Mouse (Mus musculus) neural tube, embryonic 13.5 days (tissue): Measurements from ENCODE around the gene Gadd45gip1. TPM values are rescaled to one million over a fixed set of nuclear protein-coding genes. Genes with fewer than 3 reads are reported as not detected.
A peak's percentile ranks its signal among the peaks of the same experiment; 100 is the strongest.
"Not testable (repeated sequence)": the region's sequence is repeated elsewhere in the genome, so short reads cannot be mapped to it uniquely, and the experiment has no call there.

Experiments used
- ATAC-seq: fragments of 200-750 bp; cut with Nextera tagmentation; 2 replicates; pipeline ENCODE4 v1.8.0; 2017; ENCODE audit warnings: low read depth, mild to moderate bottlenecking, moderate TSS enrichment, moderate library complexity
- H3K27ac ChIP-seq: fragments of 300-500 bp; sonication (generic); replicated peaks from 2 replicates; pipeline ENCODE4 v1.5.1; 2015; ENCODE audit warnings: moderate library complexity, mild to moderate bottlenecking, inconsistent platforms
- H3K27me3 ChIP-seq: fragments of 300-500 bp; sonication (generic); 2 replicates; pipeline ENCODE4 v1.6.1; 2015; ENCODE audit warnings: mild to moderate bottlenecking, inconsistent platforms
- H3K36me3 ChIP-seq: fragments of 300-500 bp; sonication (generic); 2 replicates; pipeline ENCODE4 v1.6.1; 2015; ENCODE audit warnings: mild to moderate bottlenecking, inconsistent platforms
- H3K4me1 ChIP-seq: fragments of 300-500 bp; sonication (generic); replicated peaks from 2 replicates; pipeline ENCODE4 v1.6.1; 2015; ENCODE audit warnings: inconsistent platforms
- H3K4me2 ChIP-seq: fragments of 300-500 bp; sonication (generic); 2 replicates; pipeline ENCODE4 v1.6.1; 2015; ENCODE audit warnings: inconsistent platforms, mild to moderate bottlenecking, moderate library complexity
- H3K4me3 ChIP-seq: fragments of 300-500 bp; sonication (generic); 2 replicates; pipeline ENCODE4 v1.5.1; 2015; ENCODE audit warnings: mild to moderate bottlenecking, inconsistent platforms
- H3K9ac ChIP-seq: fragments of 300-500 bp; sonication (generic); 2 replicates; pipeline ENCODE4 v1.6.1; 2015; ENCODE audit warnings: moderate library complexity, mild to moderate bottlenecking, inconsistent platforms
- H3K9me3 ChIP-seq: fragments of 300-500 bp; sonication (generic); 2 replicates; pipeline ENCODE4 v1.6.1; 2016; ENCODE audit warnings: inconsistent platforms
- WGBS: fragments of 180-500 bp; shearing (Covaris S2); methylation state at CpG from one replicate; pipeline ENCODE4 v1.1.7; 2015; 5-methylcytosine and 5-hydroxymethylcytosine counted together
- polyA plus RNA-seq: library from polyadenylated mRNA; unstranded; fragments of >200 nt; fragmentation: Nextera tagmentation; extraction: Ambion mirVana; gene quantifications from 2 replicates; pipeline ENCODE4 v1.2.1, GENCODE M21; 2015

The Gadd45gip1 gene
- polyA plus RNA-seq, 1 experiment from 2014 or later: 39.8 TPM

GRCm38 (mm10) chr8:84814555-84815441, 16.5 kb upstream of the Gadd45gip1 start:
- WGBS: 40% methylated on average over 19 of the region's 19 CpGs
- Histone ChIP-seq H3K4me3 (no peak overlapping the region), H3K27me3 (peaks cover 13% of the 10 kb centered on the region), H3K9ac (peak overlapping the region; percentile 53), H3K4me2 (peak overlapping the region; percentile 10), H3K9me3 (no peaks in the 10 kb centered on the region), H3K27ac (peak overlapping the region; percentile 83), H3K4me1 (peaks cover 53% of the 10 kb centered on the region), H3K36me3 (no peaks in the 10 kb centered on the region)
- ATAC-seq: peak; percentile 51

GRCm38 (mm10) chr8:84815547-84815946, 15.8 kb upstream of the Gadd45gip1 start:
- 11% methylated on average over 9 of the region's 9 CpGs for WGBS
- Histone ChIP-seq H3K4me1 (peaks cover 48% of the 10 kb centered on the region), H3K27ac (peak overlapping the region; percentile 83), H3K4me2 (0 out of 2 replicates have a peak overlapping the region, but pooled peaks have one; percentile 10), H3K36me3 (no peaks in the 10 kb centered on the region), H3K9ac (peak overlapping the region; percentile 53; the same call in 1 of the 2 replicates), H3K4me3 (no peak overlapping the region), H3K9me3 (no peaks in the 10 kb centered on the region), H3K27me3 (peaks cover 12% of the 10 kb centered on the region)
- peak; percentile 34; the same call in 1 of the 2 replicates for ATAC-seq

DNA sequence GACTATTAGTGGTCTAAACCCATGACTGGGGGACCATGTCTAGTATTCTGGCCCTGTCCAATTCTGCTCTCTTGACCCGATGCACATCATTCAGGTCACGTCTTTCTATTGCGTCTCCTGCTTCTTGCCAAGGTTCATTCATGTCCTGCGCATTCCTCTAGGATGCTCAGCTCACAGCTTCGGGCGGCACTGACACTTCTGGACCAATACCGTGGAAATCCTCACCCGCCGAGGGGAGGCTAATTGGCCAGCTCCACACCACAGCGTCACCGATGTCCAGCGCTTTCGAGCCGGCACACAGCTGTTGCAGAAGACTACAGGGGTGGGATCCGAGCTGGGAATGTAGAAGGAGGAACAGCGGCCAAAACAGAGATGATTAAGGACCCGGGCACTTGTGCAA, 15.2 kb upstream of the Gadd45gip1 start:
- peaks cover 12% of the 10 kb centered on the region for H3K27me3 ChIP-seq
- 76% methylated on average over 17 of the region's 17 CpGs for WGBS
- H3K4me1 ChIP-seq: peaks cover 43% of the 10 kb centered on the region
- peak overlapping the region; percentile 83; the same call in 1 of the 2 replicates for H3K27ac ChIP-seq
- no peaks in the 10 kb centered on the region for H3K9me3 ChIP-seq
- no peak overlapping the region for H3K9ac ChIP-seq
- ATAC-seq: no peak
- H3K4me3 ChIP-seq: no peak overlapping the region
- H3K4me2 ChIP-seq: no peak overlapping the region
- no peaks in the 10 kb centered on the region for H3K36me3 ChIP-seq

GRCm38 (mm10) chr8:84822723-84823122, 8.6 kb upstream of the Gadd45gip1 start, which contains the start of gene Dand5:
TSS of gene Dand5 (minus strand) at chr8:84822823.
- H3K36me3 ChIP-seq: no peaks in the 10 kb centered on the region
- peak within 1 kb of the TSS; percentile 55 for H3K4me2 ChIP-seq
- H3K4me3 ChIP-seq: peak within 1 kb of the TSS; percentile 24
- no peak for ATAC-seq
- no peaks in the 10 kb centered on the region for H3K9me3 ChIP-seq
- WGBS: 45% methylated on average over 3 of the region's 3 CpGs
- no peaks in the 10 kb centered on the region for H3K27me3 ChIP-seq
- H3K9ac ChIP-seq: peak within 1 kb of the TSS; percentile 61
- no peak within 1 kb of the TSS for H3K27ac ChIP-seq
- H3K4me1 ChIP-seq: peaks cover 10% of the 10 kb centered on the region; the same call in 1 of the 2 replicates

DNA sequence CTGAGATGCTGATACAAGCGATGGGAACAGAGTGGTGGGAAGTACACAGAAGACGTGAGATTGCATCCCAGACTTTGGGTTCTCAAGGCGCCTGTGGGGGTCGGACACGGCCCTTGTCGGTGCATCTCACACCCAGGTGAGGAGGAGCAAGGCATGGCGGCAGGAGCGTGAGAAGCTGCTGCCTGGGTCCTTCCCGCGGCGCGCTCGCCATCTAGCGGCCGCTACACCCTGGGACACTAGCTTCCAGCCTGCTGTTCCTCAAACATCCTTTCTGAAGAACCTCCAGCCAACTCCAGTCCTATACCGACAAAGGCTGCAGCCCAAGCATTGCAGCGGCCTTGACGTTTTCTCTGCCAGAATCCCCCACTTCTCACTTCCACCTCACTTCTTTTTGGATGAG, 7.7 kb upstream of the Gadd45gip1 start:
- Histone ChIP-seq H3K4me3 (peak overlapping the region; percentile 24), H3K36me3 (no peaks in the 10 kb centered on the region), H3K27me3 (no peaks in the 10 kb centered on the region), H3K9ac (peak overlapping the region; percentile 61), H3K4me2 (peak overlapping the region; percentile 55), H3K9me3 (no peaks in the 10 kb centered on the region), H3K4me1 (peaks cover 10% of the 10 kb centered on the region; the same call in 1 of the 2 replicates), H3K27ac (no peak overlapping the region)
- WGBS: 2% methylated on average over 18 of the region's 18 CpGs
- ATAC-seq: peak; percentile 87

GRCm38 (mm10) chr8:84825636-84826035, 5.7 kb upstream of the Gadd45gip1 start:
- no peak overlapping the region for H3K4me2 ChIP-seq
- H3K9ac ChIP-seq: no peak overlapping the region
- no peaks in the 10 kb centered on the region for H3K9me3 ChIP-seq
- no peak for ATAC-seq
- 74% methylated on average over 4 of the region's 4 CpGs for WGBS
- no peak overlapping the region for H3K27ac ChIP-seq
- no peaks in the 10 kb centered on the region for H3K36me3 ChIP-seq
- no peaks in the 10 kb centered on the region for H3K27me3 ChIP-seq
- H3K4me1 ChIP-seq: peaks cover 10% of the 10 kb centered on the region; the same call in 1 of the 2 replicates
- H3K4me3 ChIP-seq: no peak overlapping the region

DNA sequence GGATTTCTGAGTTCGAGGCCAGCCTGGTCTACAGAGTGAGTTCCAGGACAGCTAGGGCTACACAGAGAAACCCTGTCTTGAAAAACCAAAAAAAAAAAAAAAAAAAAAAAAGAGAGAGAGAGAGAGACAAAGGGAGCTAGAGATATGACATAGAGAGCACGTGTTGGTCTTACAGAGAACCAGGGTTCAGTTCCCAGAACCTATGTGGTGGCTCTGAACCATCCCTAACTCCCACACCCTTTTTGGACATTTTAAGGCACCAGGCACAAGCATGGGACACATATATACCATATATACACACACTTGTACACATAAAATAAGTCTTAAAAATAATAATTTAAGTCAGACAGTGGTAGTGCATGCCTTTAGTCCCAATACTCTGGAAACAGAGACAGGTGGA, 4.8 kb upstream of the Gadd45gip1 start:
- H3K36me3 ChIP-seq, H3K27me3 ChIP-seq, H3K27ac ChIP-seq, H3K9ac ChIP-seq, ATAC-seq, H3K4me2 ChIP-seq, H3K9me3 ChIP-seq, H3K4me3 ChIP-seq: not testable (repeated sequence)
- H3K4me1 ChIP-seq: peaks cover 12% of the 10 kb centered on the region; the same call in 1 of the 2 replicates
- 86% methylated on average over 2 of the region's 2 CpGs for WGBS

- Histone ChIP-seq H3K9ac (peak overlapping the region; percentile 98), H3K27me3 (no peaks in the 10 kb centered on the region), H3K4me1 (peaks cover 48% of the 10 kb centered on the region), H3K36me3 (peaks cover 35% of the 10 kb centered on the region), H3K9me3 (no peaks in the 10 kb centered on the region), H3K4me3 (peak overlapping the region; percentile 91), H3K4me2 (peak overlapping the region; percentile 65), H3K27ac (peak overlapping the region; percentile 97)
- 1% methylated on average over 59 of the region's 59 CpGs for WGBS
- peak; percentile 79 for ATAC-seq
Measured at GRCm38 (mm10) chr8:84832034-84832717, 854 bp downstream of the Gadd45gip1 start.

GRCm38 (mm10) chr8:84832759-84833742, 1.7 kb downstream of the Gadd45gip1 start:
- no peaks in the 10 kb centered on the region for H3K27me3 ChIP-seq
- peak overlapping the region; percentile 91 for H3K4me3 ChIP-seq
- 63% methylated on average over 10 of the region's 10 CpGs for WGBS
- H3K4me1 ChIP-seq: peaks cover 57% of the 10 kb centered on the region
- no peak for ATAC-seq
- peak overlapping the region; percentile 98 for H3K9ac ChIP-seq
- H3K36me3 ChIP-seq: peaks cover 43% of the 10 kb centered on the region
- H3K9me3 ChIP-seq: no peaks in the 10 kb centered on the region
- H3K27ac ChIP-seq: peak overlapping the region; percentile 97
- peak overlapping the region; percentile 65 for H3K4me2 ChIP-seq

GRCm38 (mm10) chr8:84834002-84834865, 2.9 kb downstream of the Gadd45gip1 start:
- Histone ChIP-seq H3K4me1 (peaks cover 60% of the 10 kb centered on the region), H3K4me2 (peak overlapping the region; percentile 21; the same call in 1 of the 2 replicates), H3K27ac (peak overlapping the region; percentile 84), H3K36me3 (peaks cover 50% of the 10 kb centered on the region), H3K9me3 (no peaks in the 10 kb centered on the region), H3K4me3 (no peak overlapping the region), H3K9ac (peak overlapping the region; percentile 98; the same call in 1 of the 2 replicates), H3K27me3 (no peaks in the 10 kb centered on the region)
- WGBS: 83% methylated on average over 19 of the region's 19 CpGs
- no peak for ATAC-seq
